Comparison of ENCODE assay signal across 11 mouse cellular contexts in the genomic region with DNA sequence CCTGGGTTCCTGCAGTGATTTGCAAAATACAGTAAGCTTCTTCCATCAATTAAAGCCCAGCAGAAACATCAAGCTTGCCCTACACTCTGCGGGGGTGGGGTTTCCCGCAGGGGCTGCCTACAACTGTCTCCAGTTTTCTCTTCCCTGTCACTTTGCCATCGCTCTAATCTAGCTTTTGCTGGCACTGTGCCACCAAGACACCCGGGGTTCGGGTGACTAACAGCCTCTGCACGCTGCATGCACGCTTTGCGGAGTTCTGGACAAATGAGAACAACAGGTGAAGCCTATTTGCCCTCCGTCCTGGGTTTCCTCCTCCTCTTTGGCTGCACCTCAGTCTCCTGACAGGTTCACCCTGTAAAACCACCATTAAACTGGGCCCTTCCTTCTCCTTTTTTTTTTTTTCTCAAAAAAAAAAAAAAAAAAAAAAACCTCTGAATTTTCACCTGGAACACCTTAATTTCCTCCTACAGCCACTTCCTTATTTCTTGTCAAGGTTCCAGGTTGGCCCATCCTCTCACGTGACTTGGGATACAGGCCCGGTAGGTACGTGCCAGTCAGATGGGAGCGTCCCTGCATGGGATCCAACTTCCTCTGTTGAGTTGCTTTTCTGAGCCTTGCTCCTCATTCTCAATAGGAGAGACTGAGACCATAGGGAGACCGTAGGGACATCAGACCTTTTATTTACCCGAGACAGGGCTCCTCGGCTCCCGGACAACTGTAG.
A peak's percentile ranks its signal among the peaks of the same experiment; 100 is the strongest.
DNase-seq lines count a peak whose midpoint lies in the region; ATAC-seq and TF ChIP-seq lines count a peak whose summit lies in the region.
"Had no signal": no experiment of that assay in that cellular context is flagged by ENCODE, and none has a peak within 500 bp of the region (broad histone marks: within the 10 kb centered on the region; RNA-seq: fewer than 3 reads in every experiment).

No protein-coding gene starts in this region.

- no peaks in the 10 kb centered on the region; the same call in 1 of the 2 replicates for H3K27me3 ChIP-seq in liver, embryonic 12.5 days (replicated peaks)
- no peaks in the 10 kb centered on the region for H3K27me3 ChIP-seq in forebrain, embryonic 15.5 days
- H3K27me3 ChIP-seq in midbrain, embryonic 11.5 days (ENCODE audit: control insufficient read depth, insufficient read depth, low read length): no peaks in the 10 kb centered on the region

- WGBS in liver, embryonic 12.5 days (ENCODE audit: insufficient replicate concordance): 68% methylated on average over 17 of the region's 17 CpGs
- WGBS in forebrain, embryonic 15.5 days: 50% methylated on average over 17 of the region's 17 CpGs
- WGBS in midbrain, embryonic 11.5 days: 74% methylated on average over 17 of the region's 17 CpGs

- no peak overlapping the region for H3K27ac ChIP-seq in liver, embryonic 12.5 days
- H3K27ac ChIP-seq in forebrain, embryonic 15.5 days (replicated peaks): no peak overlapping the region
- no peak overlapping the region for H3K27ac ChIP-seq in midbrain, embryonic 11.5 days (ENCODE audit: low read depth, low read length)

- no peak overlapping the region for H3K4me3 ChIP-seq in liver, embryonic 12.5 days
- no peak overlapping the region for H3K4me3 ChIP-seq in forebrain, embryonic 15.5 days
- no peak overlapping the region for H3K4me3 ChIP-seq in midbrain, embryonic 11.5 days (ENCODE audit: low read depth, low read length)

- ATAC-seq in liver, embryonic 12.5 days: no peak
- 0 out of 2 replicates have a peak, but pooled peaks have one; percentile 21 for ATAC-seq in forebrain, embryonic 15.5 days (replicated peaks)
- peak; percentile 35 for ATAC-seq in midbrain, embryonic 11.5 days (ENCODE audit: low FRiP score)

- peak; percentile 10 for DNase-seq in liver
- DNase-seq in brain, embryonic 14.5 days (ENCODE audit: low read depth): peak; percentile 73
- no peak for DNase-seq in midbrain, embryonic 11.5 days (ENCODE audit: low spot score, missing footprints)
- no peak for DNase-seq in ovary, postnatal 10 days (ENCODE audit: low spot score)
- DNase-seq in kidney, postnatal 14 days: no peak
- DNase-seq in heart, postnatal 4 days: no peak
- DNase-seq: adrenal gland, adult 8-10 months; lung, postnatal 4 days; thymus, postnatal 4 days had no signal

- H3K4me2 ChIP-seq in liver, embryonic 12.5 days: no peak overlapping the region
- H3K4me2 ChIP-seq in forebrain, embryonic 15.5 days (replicated peaks): no peak overlapping the region
- no peak overlapping the region for H3K4me2 ChIP-seq in midbrain, embryonic 11.5 days

- no peak for TF ChIP-seq POLR2A in brain, embryonic 14.5 days (IDR thresholded peaks at IDR 0.05; ENCODE audit: borderline replicate concordance, extremely low read depth, insufficient read depth, insufficient read length, poor library complexity, severe bottlenecking)

- H3K9ac ChIP-seq in liver, embryonic 12.5 days: no peak overlapping the region
- H3K9ac ChIP-seq in forebrain, embryonic 15.5 days (replicated peaks): no peak overlapping the region
- no peak overlapping the region for H3K9ac ChIP-seq in midbrain, embryonic 11.5 days (ENCODE audit: low read length)

- H3K9me3 ChIP-seq in liver, embryonic 12.5 days (replicated peaks): no peaks in the 10 kb centered on the region
- H3K9me3 ChIP-seq in forebrain, embryonic 15.5 days: no peaks in the 10 kb centered on the region
- H3K9me3 ChIP-seq in midbrain, embryonic 11.5 days (ENCODE audit: control insufficient read depth, low read length): no peaks in the 10 kb centered on the region

- H3K4me1 ChIP-seq in liver, embryonic 12.5 days: 0 out of 2 replicates have a peak, but pooled peaks cover 6% of the 10 kb centered on the region
- peaks cover 22% of the 10 kb centered on the region for H3K4me1 ChIP-seq in forebrain, embryonic 15.5 days
- peaks cover 17% of the 10 kb centered on the region for H3K4me1 ChIP-seq in midbrain, embryonic 11.5 days (ENCODE audit: control insufficient read depth, insufficient read depth, low read length)

- TF ChIP-seq CTCF in brain, embryonic 14.5 days (IDR thresholded peaks at IDR 0.05; ENCODE audit: borderline replicate concordance, extremely low read depth, insufficient read depth, insufficient read length): no peak

- H3K36me3 ChIP-seq in liver, embryonic 12.5 days: no peaks in the 10 kb centered on the region
- no peaks in the 10 kb centered on the region for H3K36me3 ChIP-seq in forebrain, embryonic 15.5 days
- no peaks in the 10 kb centered on the region for H3K36me3 ChIP-seq in midbrain, embryonic 11.5 days (ENCODE audit: control insufficient read depth, insufficient read depth, low read length)

Comparison
In these comparisons a context has a peak if more than half of its experiments do, and no peak if none do; other contexts are left out.
1. DNase-seq: peak in liver (single experiment) and brain, embryonic 14.5 days (single experiment); none in midbrain, embryonic 11.5 days (single experiment), ovary, postnatal 10 days (single experiment), kidney, postnatal 14 days (single experiment) and heart, postnatal 4 days (single experiment).